Mouse (Mus musculus) splenic B cell, adult 2 months (primary cell): ENCODE results near the gene Gm10644.

Experiments
- DNase-seq: peaks from one replicate; pipeline ENCODE4 v3.0.0-alpha.2; 2011; ENCODE audit warnings: low read depth, low spot score
- H3K27me3 ChIP-seq: 2 replicates; pipeline ENCODE4 v1.6.1; 2012; ENCODE audit warnings: mild to moderate bottlenecking, low read length, moderate library complexity, mixed read lengths; ENCODE audit not compliant: control insufficient read depth, poor library complexity, insufficient read depth, severe bottlenecking
- H3K36me3 ChIP-seq: 2 replicates; pipeline ENCODE4 v1.6.1; 2012; ENCODE audit warnings: mild to moderate bottlenecking, low read length, moderate library complexity, mixed read lengths; ENCODE audit not compliant: control insufficient read depth, poor library complexity, insufficient read depth, severe bottlenecking

The Gm10644 gene

GRCm38 (mm10) chr8:83955106-83955957 lies at the start of gene Gm10644, which contains the start of gene Asf1b:
Gene Gm10644, minus strand, starts transcription at chr8:83955205.
Gene Asf1b, plus strand, starts transcription at chr8:83955507.
- Histone ChIP-seq H3K36me3 (no peaks in the 10 kb centered on the region), H3K27me3 (no peaks in the 10 kb centered on the region)
- DNase-seq, result peak; percentile 98

DNA sequence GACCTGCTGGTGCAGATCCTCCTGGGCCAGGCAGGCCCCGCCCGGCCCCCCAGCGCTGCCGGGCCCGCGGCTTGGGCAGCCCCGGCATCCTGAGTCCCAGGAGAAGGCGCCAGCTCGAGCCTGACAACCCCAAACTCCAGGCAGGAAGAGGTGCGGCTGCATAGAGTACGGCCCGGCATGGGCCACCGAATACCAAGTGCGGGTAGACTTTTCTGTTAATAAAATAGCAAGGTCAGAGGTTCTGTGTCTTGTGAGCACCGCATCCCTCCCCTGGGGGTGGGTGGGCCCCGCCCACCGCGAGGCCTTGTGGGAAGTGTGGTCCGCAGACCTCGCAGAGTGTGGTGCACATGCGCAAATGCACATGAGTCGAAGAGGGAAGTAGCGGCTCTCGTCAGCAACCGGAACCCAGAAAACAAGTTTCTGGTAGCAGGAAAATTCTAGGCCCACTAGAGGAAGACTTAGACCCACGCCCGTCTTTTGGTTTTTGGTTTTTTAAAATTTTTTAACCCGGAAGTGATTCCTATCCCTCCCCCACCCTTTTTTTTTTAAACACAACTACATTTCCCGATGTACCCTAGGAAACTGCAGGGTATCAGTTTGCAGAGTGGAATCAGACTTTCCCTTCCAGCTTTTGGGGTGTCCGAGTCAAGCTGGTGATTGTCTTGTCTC lies 49.7 kb upstream of the Gm10644 start:
- Histone ChIP-seq H3K36me3 (no peaks in the 10 kb centered on the region), H3K27me3 (no peaks in the 10 kb centered on the region)
- peak; percentile 99 for DNase-seq

GRCm38 (mm10) chr8:84003612-84004246 lies 48.7 kb upstream of the Gm10644 start:
- no peaks in the 10 kb centered on the region for H3K27me3 ChIP-seq
- H3K36me3 ChIP-seq, result no peaks in the 10 kb centered on the region; the same call in 1 of the 2 replicates
- DNase-seq, result no peak

- DNase-seq, result no peak
- H3K27me3 ChIP-seq, result no peaks in the 10 kb centered on the region
- no peaks in the 10 kb centered on the region; the same call in 1 of the 2 replicates for H3K36me3 ChIP-seq
These were observed 48.1 kb upstream of the Gm10644 start for GRCm38 (mm10) chr8:84002957-84003611.

DNA sequence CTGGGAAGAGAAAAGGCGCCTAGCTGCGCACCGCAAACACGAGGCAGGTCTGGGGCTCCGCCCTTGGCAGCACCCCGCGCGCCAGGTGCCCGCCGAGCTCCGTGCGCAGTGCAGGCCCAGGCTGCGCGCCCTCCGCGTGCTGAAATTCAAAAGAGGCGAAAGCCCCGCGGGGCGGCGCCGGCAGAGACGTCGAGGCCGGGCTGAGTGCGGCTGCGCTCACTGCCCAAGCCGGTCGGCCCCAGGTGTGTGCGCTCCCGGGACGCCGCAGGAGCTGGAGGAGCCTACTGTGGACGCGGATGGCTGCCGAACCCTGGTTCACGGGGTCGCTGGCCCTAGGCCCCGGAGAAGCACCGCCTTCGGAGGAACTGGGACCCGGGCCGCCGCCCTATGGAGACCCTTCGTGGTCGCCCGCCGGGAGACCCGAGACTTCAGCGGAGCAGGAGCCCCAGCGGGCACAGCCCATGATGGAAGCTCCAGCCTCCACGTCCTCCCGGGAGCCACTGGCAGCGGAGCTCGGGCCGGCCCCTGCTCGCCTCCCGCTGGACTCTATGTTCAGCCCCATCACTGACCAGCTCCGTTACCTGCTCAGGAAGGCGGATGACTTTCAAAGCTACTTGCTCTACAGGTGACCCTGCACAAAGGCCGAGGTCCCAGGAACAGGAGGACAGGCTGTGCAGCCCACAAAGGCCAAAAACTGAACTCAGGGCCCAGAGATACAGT lies 46.4 kb upstream of the Gm10644 start, which contains the start of gene 1700067K01Rik:
Gene 1700067K01Rik, plus strand, starts transcription at position 222 of the 720 bp plus-strand sequence.
- no peak for DNase-seq
- no peaks in the 10 kb centered on the region; the same call in 1 of the 2 replicates for H3K36me3 ChIP-seq
- H3K27me3 ChIP-seq, result no peaks in the 10 kb centered on the region

DNA sequence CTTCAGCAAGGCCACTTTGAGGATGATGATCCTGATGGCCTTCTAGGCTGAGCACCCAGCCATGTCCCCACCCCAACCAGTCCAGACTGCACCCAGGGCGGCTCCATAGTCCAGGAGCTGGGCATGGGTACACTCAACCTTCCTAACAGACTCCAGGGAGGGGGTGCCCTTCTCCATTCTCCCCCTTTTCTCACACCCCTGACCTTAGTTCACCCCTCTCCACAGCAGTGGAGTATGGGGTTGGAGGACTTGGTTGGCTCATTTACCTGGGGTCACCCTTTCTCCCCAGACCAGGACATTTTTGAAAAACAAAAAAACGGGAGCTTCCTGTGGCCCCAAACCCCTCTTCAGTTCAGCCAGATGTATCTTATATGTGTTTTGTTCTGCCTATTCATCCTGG lies 44.8 kb upstream of the Gm10644 start:
- Histone ChIP-seq H3K36me3 (no peaks in the 10 kb centered on the region; the same call in 1 of the 2 replicates), H3K27me3 (no peaks in the 10 kb centered on the region)

DNA sequence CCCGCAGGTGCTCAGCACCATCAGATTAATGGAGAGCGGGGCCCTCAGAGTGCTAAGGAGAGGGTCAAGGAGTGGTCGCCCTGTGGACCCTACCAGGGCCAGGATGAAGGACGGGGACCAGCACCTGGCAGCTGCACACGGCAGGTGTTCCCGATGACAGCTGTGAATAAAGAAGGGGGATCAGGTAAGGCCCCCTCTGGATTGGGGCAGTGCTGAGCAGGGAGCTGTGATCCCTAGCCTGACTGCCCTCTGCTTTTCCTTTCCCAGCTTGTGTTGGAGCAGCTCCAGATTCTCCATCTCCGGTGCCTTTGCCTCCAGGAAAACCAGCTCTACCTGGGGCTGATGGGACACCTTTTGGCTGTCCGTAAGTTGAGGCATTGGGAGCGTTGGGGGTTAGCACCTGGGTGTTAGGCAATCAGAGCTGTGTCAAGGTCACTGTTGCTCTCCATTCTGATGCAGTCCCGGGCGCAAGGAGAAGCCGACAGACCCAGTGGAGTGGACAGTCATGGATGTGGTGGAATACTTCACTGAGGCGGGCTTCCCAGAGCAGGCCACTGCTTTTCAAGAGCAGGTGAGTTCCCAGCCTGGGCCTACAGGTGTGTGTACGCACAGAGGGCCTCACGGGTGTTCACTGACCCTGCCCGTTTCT lies 44.2 kb upstream of the Gm10644 start:
- no peak for DNase-seq
- Histone ChIP-seq H3K36me3 (no peaks in the 10 kb centered on the region; the same call in 1 of the 2 replicates), H3K27me3 (no peaks in the 10 kb centered on the region)

More for the DNA sequence above, 44.8 kb upstream of the Gm10644 start:
- no peak for DNase-seq

- no peaks in the 10 kb centered on the region; the same call in 1 of the 2 replicates for H3K36me3 ChIP-seq
- no peaks in the 10 kb centered on the region for H3K27me3 ChIP-seq
- peak; percentile 81 for DNase-seq
These were observed 43.4 kb upstream of the Gm10644 start for GRCm38 (mm10) chr8:83998231-83999056.

DNA sequence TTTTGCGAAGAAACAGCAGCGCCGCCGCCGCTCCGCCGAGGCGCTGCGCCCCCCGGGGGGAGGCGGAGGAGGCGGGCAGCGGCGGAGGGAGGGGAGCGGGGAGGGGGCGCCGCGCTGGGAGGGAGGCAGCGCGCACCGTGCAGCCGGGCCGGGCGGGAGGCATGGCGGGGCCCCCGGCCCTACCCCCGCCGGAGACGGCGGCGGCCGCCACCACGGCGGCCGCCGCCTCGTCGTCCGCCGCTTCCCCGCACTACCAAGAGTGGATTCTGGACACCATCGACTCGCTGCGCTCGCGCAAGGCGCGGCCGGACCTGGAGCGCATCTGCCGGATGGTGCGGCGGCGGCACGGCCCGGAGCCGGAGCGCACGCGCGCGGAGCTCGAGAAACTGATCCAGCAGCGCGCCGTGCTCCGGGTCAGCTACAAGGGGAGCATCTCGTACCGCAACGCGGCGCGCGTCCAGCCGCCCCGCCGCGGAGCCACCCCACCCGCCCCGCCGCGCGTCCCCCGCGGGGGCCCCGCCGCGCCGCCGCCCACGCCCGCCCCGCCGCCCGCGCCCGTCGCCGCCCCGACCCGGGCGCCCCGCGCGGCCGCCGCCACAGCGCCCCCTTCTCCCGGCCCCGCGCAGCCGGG lies 42.6 kb upstream of the Gm10644 start, which contains the start of gene Samd1:
Gene Samd1, plus strand, starts transcription at position 162 of the 631 bp plus-strand sequence.
- DNase-seq, result peak; percentile 58
- Histone ChIP-seq H3K36me3 (no peaks in the 10 kb centered on the region; the same call in 1 of the 2 replicates), H3K27me3 (no peaks in the 10 kb centered on the region)

GRCm38 (mm10) chr8:83996567-83997505 lies 41.8 kb upstream of the Gm10644 start:
- H3K36me3 ChIP-seq, result no peaks in the 10 kb centered on the region; the same call in 1 of the 2 replicates
- DNase-seq, result peak; percentile 84
- no peaks in the 10 kb centered on the region for H3K27me3 ChIP-seq

- DNase-seq, result no peak
- H3K27me3 ChIP-seq, result no peaks in the 10 kb centered on the region
- H3K36me3 ChIP-seq, result no peaks in the 10 kb centered on the region; the same call in none of the 2 replicates
These were observed 41.0 kb upstream of the Gm10644 start for GRCm38 (mm10) chr8:83995973-83996372.
